Mouse (Mus musculus) lung, embryonic 16.5 days (tissue): ENCODE results near the gene Tgif1. TPM values are rescaled to one million over a fixed set of nuclear protein-coding genes. Genes with fewer than 3 reads are reported as not detected.

Source experiments
- ATAC-seq: fragments of 200-750 bp; cut with Nextera tagmentation; 2 replicates; pipeline ENCODE4 v1.8.0; 2017; ENCODE audit warnings: low read depth, mild to moderate bottlenecking, moderate library complexity
- H3K27ac ChIP-seq: fragments of 300-500 bp; sonication (generic); 2 replicates; pipeline ENCODE4 v1.5.1; 2014; ENCODE audit warnings: mild to moderate bottlenecking, control low read depth, low read length
- H3K27me3 ChIP-seq: fragments of 300-500 bp; sonication (generic); 2 replicates; pipeline ENCODE4 v1.6.1; 2014; ENCODE audit warnings: low read depth, low read length, mixed read lengths; ENCODE audit not compliant: control insufficient read depth, insufficient read depth
- H3K36me3 ChIP-seq: fragments of 300-500 bp; sonication (generic); 2 replicates; pipeline ENCODE4 v1.6.1; 2014; ENCODE audit warnings: low read length; ENCODE audit not compliant: control insufficient read depth, insufficient read depth
- H3K4me1 ChIP-seq: fragments of 300-500 bp; sonication (generic); replicated peaks from 2 replicates; pipeline ENCODE4 v1.6.1; 2014; ENCODE audit warnings: low read length, mixed read lengths; ENCODE audit not compliant: control insufficient read depth, insufficient read depth
- H3K4me2 ChIP-seq: fragments of 300-500 bp; sonication (generic); 2 replicates; pipeline ENCODE4 v1.6.1; 2014; ENCODE audit warnings: low read depth, low read length, control low read depth
- H3K4me3 ChIP-seq: fragments of 300-500 bp; sonication (generic); 2 replicates; pipeline ENCODE4 v1.5.1; 2014; ENCODE audit warnings: mild to moderate bottlenecking, low read length, control low read depth
- H3K9ac ChIP-seq: fragments of 300-500 bp; sonication (generic); 2 replicates; pipeline ENCODE4 v1.6.1; 2014; ENCODE audit warnings: low read length, control low read depth
- H3K9me3 ChIP-seq: fragments of 300-500 bp; sonication (generic); 2 replicates; pipeline ENCODE4 v1.6.1; 2016; ENCODE audit warnings: low read length; ENCODE audit not compliant: control insufficient read depth
- WGBS: fragments of 180-500 bp; shearing (Covaris S2); extraction: QIAGEN DNeasy Blood & Tissue Kit; methylation state at CpG from one replicate; pipeline ENCODE4 v1.1.7; 2014; 5-methylcytosine and 5-hydroxymethylcytosine counted together
- polyA plus RNA-seq: library from polyadenylated mRNA; unstranded; fragments of >200 nt; fragmentation: Nextera tagmentation; extraction: Ambion mirVana; gene quantifications from 2 replicates; pipeline ENCODE4 v1.2.1, GENCODE M21; 2015

Gene Tgif1
- polyA plus RNA-seq, 1 experiment from 2014 or later = 63.1 TPM

DNA sequence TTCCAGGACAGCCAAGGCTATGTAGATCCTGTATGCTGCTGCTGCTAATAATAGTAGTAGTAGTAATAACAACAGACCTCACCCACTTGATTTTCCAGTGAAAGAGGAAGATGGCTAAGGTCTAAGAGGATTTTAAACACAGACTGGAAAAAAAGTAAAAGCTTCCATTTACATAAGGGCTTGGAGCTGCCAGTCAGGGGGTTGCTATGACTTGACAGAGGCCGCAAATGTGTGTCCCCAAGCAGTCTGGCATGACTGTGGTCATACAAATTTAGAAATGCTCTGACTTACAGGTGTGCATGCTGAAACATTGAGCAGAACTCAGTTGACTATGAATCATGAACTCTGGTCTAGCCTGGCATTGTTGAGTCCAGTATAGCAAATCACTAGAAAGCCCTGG is 45.5 kb downstream of the Tgif1 start:
- Histone ChIP-seq H3K4me1 (no peaks in the 10 kb centered on the region), H3K4me2 (no peak overlapping the region), H3K27me3 (no peaks in the 10 kb centered on the region), H3K36me3 (no peaks in the 10 kb centered on the region), H3K9me3 (no peaks in the 10 kb centered on the region), H3K9ac (no peak overlapping the region), H3K4me3 (no peak overlapping the region), H3K27ac (no peak overlapping the region)
- WGBS = 88% methylated on average over 1 of the region's 1 CpGs
- ATAC-seq = no peak

DNA sequence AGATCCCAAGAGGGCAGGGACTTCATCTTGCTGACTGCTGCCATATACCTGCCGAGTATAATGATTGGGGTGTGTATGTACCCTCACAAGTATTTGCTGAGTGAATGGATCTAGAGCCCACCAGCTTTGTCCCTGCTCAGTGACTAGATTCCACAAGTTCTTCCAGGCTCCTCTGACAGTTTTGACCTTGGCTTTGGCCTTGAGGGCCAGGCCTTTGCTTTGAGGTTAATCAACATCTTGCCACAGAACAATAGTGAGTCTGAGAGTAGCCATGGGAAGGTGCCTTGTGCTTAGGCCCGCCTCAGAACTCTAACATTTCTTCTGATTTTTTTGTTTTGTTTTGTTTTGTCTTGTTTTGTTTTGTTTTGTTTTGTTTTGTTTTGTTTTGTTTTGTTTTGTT is 46.7 kb downstream of the Tgif1 start:
- H3K4me3 ChIP-seq = no peak overlapping the region
- no peaks in the 10 kb centered on the region for H3K4me1 ChIP-seq
- ATAC-seq = no peak
- H3K4me2 ChIP-seq = no peak overlapping the region
- H3K27me3 ChIP-seq = no peaks in the 10 kb centered on the region
- 88% methylated on average over 2 of the region's 2 CpGs for WGBS
- H3K9me3 ChIP-seq = no peaks in the 10 kb centered on the region
- no peaks in the 10 kb centered on the region for H3K36me3 ChIP-seq
- H3K9ac ChIP-seq = no peak overlapping the region
- H3K27ac ChIP-seq = no peak overlapping the region

DNA sequence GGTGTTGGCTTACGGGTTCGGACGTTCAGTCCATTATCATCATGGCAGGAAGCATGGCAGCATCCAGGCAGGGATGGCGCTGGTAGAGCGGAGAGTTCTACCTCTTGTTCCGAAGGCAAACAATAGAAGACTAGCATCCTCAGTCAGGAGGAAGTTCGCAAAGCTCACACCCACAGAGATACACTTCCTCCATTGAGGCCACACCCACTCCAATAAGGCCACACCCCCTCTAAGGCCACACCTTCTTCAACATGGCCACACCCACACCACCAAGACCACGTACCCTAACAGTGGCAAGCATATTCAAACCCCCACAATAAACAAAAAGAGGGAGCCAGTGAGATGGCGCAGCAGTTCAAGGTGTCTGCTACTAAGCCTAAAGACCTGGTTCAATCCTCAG is 47.5 kb downstream of the Tgif1 start:
- Histone ChIP-seq H3K9ac (no peak overlapping the region), H3K9me3 (no peaks in the 10 kb centered on the region), H3K4me1 (no peaks in the 10 kb centered on the region), H3K27me3 (no peaks in the 10 kb centered on the region), H3K36me3 (no peaks in the 10 kb centered on the region), H3K27ac (no peak overlapping the region), H3K4me3 (no peak overlapping the region), H3K4me2 (no peak overlapping the region)
- ATAC-seq = no peak
- WGBS = 91% methylated on average over 9 of the region's 9 CpGs

DNA sequence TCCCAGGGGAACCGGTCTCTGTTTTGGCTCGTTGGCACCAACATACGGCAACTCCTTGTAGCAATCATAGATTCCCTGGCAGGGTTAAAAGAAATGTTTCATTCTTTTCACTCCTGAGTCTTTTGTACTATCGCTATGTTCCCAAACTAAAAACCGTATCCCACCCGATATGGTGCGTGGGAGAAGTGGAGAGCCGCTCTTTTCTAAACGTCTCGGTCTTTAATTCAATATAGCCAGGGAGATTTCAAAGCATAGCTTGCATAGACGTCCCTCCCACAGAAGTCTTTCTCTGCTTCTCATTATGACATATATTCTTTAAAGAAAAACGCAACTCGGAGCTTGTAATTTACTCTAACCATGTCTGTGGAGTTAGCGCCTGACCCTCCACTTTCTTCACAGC is 51.3 kb downstream of the Tgif1 start:
- H3K9me3 ChIP-seq = no peaks in the 10 kb centered on the region
- H3K4me2 ChIP-seq = no peak overlapping the region
- H3K27me3 ChIP-seq = no peaks in the 10 kb centered on the region
- 83% methylated on average over 14 of the region's 14 CpGs for WGBS
- no peaks in the 10 kb centered on the region for H3K4me1 ChIP-seq
- no peak overlapping the region for H3K4me3 ChIP-seq
- no peak overlapping the region for H3K9ac ChIP-seq
- no peak for ATAC-seq
- no peaks in the 10 kb centered on the region for H3K36me3 ChIP-seq
- H3K27ac ChIP-seq = no peak overlapping the region

DNA sequence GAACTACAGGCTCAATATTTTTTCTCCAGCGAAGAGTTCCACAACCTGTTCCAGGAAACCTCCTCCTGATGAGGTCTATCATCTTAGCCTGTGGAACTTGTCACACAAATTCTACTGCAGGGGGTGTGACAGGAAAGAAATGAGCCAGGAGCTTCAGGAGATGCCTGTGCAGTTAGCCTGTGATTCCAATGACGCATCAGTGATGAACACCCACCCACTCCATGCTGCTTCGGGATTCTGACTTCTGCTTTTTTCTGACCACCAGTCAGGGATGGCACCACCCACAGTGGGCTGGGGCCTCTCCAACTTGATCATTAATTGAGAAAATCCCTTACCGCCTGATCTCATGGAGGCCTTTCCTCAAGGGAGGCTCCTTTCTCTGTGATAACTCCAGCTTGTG is 54.1 kb downstream of the Tgif1 start:
- Histone ChIP-seq H3K36me3 (no peaks in the 10 kb centered on the region), H3K27ac (no peak overlapping the region), H3K4me3 (no peak overlapping the region), H3K9ac (no peak overlapping the region), H3K4me2 (no peak overlapping the region), H3K27me3 (no peaks in the 10 kb centered on the region), H3K4me1 (peaks cover 5% of the 10 kb centered on the region), H3K9me3 (no peaks in the 10 kb centered on the region)
- WGBS = 68% methylated on average over 4 of the region's 4 CpGs
- no peak for ATAC-seq

DNA sequence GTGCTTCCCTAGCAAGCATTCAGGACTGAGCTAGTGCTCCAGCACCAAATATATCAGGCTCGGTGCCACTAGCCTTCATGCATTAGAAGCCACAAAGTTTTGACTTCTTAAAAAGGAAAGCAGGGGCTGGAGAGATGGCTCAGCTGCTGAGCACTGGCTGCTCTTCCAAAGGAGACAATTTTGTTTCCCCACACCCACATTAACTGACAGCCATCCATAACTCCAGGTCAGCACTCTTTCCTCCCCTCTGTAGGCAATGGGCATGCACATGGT is 55.6 kb downstream of the Tgif1 start:
- 0 out of 2 replicates have a peak, but pooled peaks have one; percentile 11 for ATAC-seq
- Histone ChIP-seq H3K4me1 (peaks cover 8% of the 10 kb centered on the region), H3K36me3 (no peaks in the 10 kb centered on the region), H3K4me2 (no peak overlapping the region), H3K9ac (no peak overlapping the region), H3K9me3 (no peaks in the 10 kb centered on the region), H3K4me3 (no peak overlapping the region), H3K27ac (no peak overlapping the region), H3K27me3 (no peaks in the 10 kb centered on the region)
- 55% methylated on average over 1 of the region's 1 CpGs for WGBS

DNA sequence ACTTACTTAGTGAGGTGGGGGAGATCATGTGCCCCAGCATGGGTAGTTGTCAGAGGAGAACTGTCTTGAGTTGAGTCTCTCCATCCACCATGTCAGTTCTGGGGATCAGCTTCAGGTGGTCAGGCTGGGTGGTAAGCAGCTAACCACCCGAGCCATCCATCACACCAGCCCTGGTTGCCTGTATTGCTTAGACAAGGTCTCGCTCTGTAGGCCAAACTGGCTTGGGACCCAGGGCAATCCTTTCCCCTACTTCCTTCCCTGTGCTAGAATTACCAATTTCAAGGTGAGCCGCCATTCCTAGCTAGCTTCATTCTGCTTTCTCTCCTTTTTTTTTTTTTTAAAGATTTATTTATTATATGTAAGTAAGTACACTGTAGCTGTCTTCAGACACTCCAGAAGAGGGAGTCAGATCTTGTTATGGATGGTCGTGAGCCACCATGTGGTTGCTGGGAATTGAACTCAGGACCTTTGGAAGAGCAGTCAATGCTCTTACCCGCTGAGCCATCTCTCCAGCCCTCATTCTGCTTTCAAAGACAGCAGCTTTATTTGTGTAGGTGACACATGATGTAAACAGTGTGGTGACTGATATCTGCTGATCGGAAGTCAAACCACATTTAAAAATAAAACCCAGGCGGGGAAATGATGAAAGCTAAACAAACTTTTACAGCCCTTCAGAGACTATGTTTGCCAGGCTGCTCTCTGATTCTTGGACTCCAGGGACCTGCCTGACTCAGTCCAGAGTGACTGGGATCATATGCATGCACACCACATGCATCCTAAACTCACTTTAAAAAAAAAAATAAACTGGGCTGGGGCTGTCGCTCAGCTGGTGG is 56.2 kb downstream of the Tgif1 start:
- 51% methylated on average over 8 of the region's 8 CpGs for WGBS
- Histone ChIP-seq H3K36me3 (no peaks in the 10 kb centered on the region), H3K9me3 (no peaks in the 10 kb centered on the region), H3K4me3 (no peak overlapping the region), H3K27ac (no peak overlapping the region), H3K27me3 (no peaks in the 10 kb centered on the region), H3K4me2 (no peak overlapping the region), H3K9ac (no peak overlapping the region), H3K4me1 (peaks cover 8% of the 10 kb centered on the region)
- ATAC-seq = peak; percentile 48; the same call in 1 of the 2 replicates

DNA sequence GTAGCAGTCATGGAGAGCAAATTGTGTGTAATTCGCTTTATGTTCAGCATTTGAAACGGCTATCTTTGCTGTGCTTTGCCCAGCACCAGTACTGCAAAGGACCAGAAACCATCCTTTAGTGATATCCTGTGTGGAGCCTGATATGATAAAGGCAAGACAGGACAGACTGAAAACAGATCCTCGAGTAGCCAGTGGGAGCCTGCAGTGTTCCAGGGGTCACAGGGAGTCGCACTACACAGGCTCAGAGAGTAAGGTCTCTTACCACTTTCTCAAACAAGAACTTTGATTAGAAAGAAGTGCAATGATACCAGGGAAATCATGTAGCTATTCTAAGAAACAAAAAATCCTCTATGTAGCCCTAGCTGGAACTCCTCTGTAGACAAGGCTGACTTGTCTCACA is 58.1 kb downstream of the Tgif1 start:
- no peaks in the 10 kb centered on the region for H3K36me3 ChIP-seq
- H3K27me3 ChIP-seq = no peaks in the 10 kb centered on the region
- H3K9me3 ChIP-seq = no peaks in the 10 kb centered on the region
- H3K27ac ChIP-seq = no peak overlapping the region
- peaks cover 8% of the 10 kb centered on the region for H3K4me1 ChIP-seq
- 68% methylated on average over 4 of the region's 4 CpGs for WGBS
- no peak for ATAC-seq
- no peak overlapping the region for H3K4me2 ChIP-seq
- no peak overlapping the region for H3K4me3 ChIP-seq
- no peak overlapping the region for H3K9ac ChIP-seq

DNA sequence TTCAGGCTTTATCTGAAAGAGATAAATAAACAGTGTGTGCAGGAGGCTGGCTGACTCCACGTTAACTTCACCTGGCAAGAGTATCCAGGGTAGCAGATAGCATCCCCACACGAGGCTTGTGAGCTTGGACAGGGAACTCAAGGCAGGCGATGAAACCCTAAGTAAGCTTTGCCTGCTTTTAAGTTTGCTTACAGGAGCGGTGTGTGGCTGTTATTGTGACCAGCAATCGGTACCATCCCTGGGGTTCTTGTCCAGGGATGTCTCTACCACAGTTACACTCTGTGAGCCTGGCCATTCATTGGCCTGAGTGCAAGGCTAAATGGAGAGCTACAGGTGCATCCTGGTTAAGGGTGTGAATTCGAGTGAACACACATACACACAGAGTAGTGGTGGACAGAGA is 58.6 kb downstream of the Tgif1 start:
- Histone ChIP-seq H3K27me3 (no peaks in the 10 kb centered on the region), H3K4me3 (no peak overlapping the region), H3K4me2 (peak overlapping the region; percentile 11; the same call in 1 of the 2 replicates), H3K4me1 (peaks cover 8% of the 10 kb centered on the region), H3K9ac (no peak overlapping the region), H3K36me3 (no peaks in the 10 kb centered on the region), H3K9me3 (no peaks in the 10 kb centered on the region), H3K27ac (peak overlapping the region; percentile 59)
- WGBS = 34% methylated on average over 6 of the region's 6 CpGs
- ATAC-seq = no peak

DNA sequence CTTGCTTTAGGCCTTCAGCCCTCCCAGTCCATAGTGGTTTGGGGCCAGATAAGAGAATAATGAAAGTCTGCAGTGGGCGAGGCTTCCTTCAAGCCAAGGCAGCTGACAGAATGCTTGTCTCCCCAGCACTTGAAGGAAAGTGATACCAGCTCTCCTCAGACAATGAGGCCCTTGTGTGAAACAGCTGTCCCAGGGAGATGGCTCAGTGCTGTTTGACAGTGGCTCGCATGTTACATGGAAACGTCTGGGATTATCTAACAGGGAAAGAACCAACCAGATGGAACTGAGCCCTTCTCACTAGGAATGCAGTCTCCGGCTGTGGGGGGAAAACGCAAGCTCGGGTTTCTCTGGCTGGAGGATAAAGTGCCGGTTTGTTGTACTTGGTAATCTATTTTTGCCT is 59.1 kb downstream of the Tgif1 start:
- H3K4me1 ChIP-seq = peaks cover 8% of the 10 kb centered on the region
- no peaks in the 10 kb centered on the region for H3K9me3 ChIP-seq
- peak overlapping the region; percentile 11; the same call in 1 of the 2 replicates for H3K4me2 ChIP-seq
- 6% methylated on average over 7 of the region's 7 CpGs for WGBS
- peak; percentile 81 for ATAC-seq
- no peak overlapping the region for H3K9ac ChIP-seq
- no peaks in the 10 kb centered on the region for H3K27me3 ChIP-seq
- H3K36me3 ChIP-seq = no peaks in the 10 kb centered on the region
- peak overlapping the region; percentile 59 for H3K27ac ChIP-seq
- no peak overlapping the region for H3K4me3 ChIP-seq
